ENCODE assay signal across 8 mouse cellular contexts in genomic region chr2:179193507-179194160, GRCm38 (mm10).
DNase-seq lines count a peak whose midpoint lies in the region; ATAC-seq and TF ChIP-seq lines count a peak whose summit lies in the region.

No protein-coding gene starts in this region.

- no peaks in the 10 kb centered on the region for H3K36me3 ChIP-seq in spleen, adult 2 months (ENCODE audit: control insufficient read depth, insufficient read depth, low read length)
- H3K36me3 ChIP-seq in embryonic facial prominence, embryonic 14.5 days (ENCODE audit: control insufficient read depth, insufficient read depth, low read length) = no peaks in the 10 kb centered on the region
- H3K36me3 ChIP-seq in heart, embryonic 11.5 days (ENCODE audit: control insufficient read depth, insufficient read depth, low read length) = no peaks in the 10 kb centered on the region
- no peaks in the 10 kb centered on the region for H3K36me3 ChIP-seq in kidney, embryonic 16.5 days (ENCODE audit: insufficient read depth, low read length)
- H3K36me3 ChIP-seq in limb, embryonic 14.5 days (ENCODE audit: control insufficient read depth, insufficient read depth, low read length) = no peaks in the 10 kb centered on the region
- H3K36me3 ChIP-seq in testis, adult 2 months (ENCODE audit: control insufficient read depth, insufficient read depth, low read length) = no peaks in the 10 kb centered on the region

- no peaks in the 10 kb centered on the region for H3K4me1 ChIP-seq in spleen, adult 2 months (ENCODE audit: control insufficient read depth, insufficient read depth, insufficient read length)
- H3K4me1 ChIP-seq in embryonic facial prominence, embryonic 14.5 days (ENCODE audit: control insufficient read depth, insufficient read depth, low read length) = no peaks in the 10 kb centered on the region
- no peaks in the 10 kb centered on the region for H3K4me1 ChIP-seq in heart, embryonic 11.5 days (ENCODE audit: control insufficient read depth, insufficient read depth, low read length)
- H3K4me1 ChIP-seq in kidney, embryonic 16.5 days (ENCODE audit: insufficient read depth, low read length) = no peaks in the 10 kb centered on the region
- H3K4me1 ChIP-seq in limb, embryonic 14.5 days (ENCODE audit: control insufficient read depth, insufficient read depth, low read length) = no peaks in the 10 kb centered on the region
- H3K4me1 ChIP-seq in testis, adult 2 months (ENCODE audit: control insufficient read depth, insufficient read depth, low read length) = no peaks in the 10 kb centered on the region

- no peak for TF ChIP-seq POLR2A in spleen, adult 2 months (IDR thresholded peaks at IDR 0.05; ENCODE audit: low read depth, low read length)
- no peak for TF ChIP-seq POLR2A in limb, embryonic 14.5 days (IDR thresholded peaks at IDR 0.05; ENCODE audit: borderline replicate concordance, extremely low read depth, insufficient read depth, insufficient read length)
- TF ChIP-seq POLR2A in testis, adult 2 months (IDR thresholded peaks at IDR 0.05; ENCODE audit: control insufficient read depth, low read depth, low read length) = no peak

- 45% methylated on average over 9 of the region's 9 CpGs for WGBS in spleen, adult 2 months
- WGBS in embryonic facial prominence, embryonic 14.5 days = 40% methylated on average over 9 of the region's 9 CpGs
- 41% methylated on average over 9 of the region's 9 CpGs for WGBS in heart, embryonic 11.5 days (ENCODE audit: insufficient replicate concordance)
- 24% methylated on average over 9 of the region's 9 CpGs for WGBS in kidney, embryonic 16.5 days
- 45% methylated on average over 9 of the region's 9 CpGs for WGBS in limb, embryonic 14.5 days

- TF ChIP-seq CTCF in spleen, adult 2 months (IDR thresholded peaks at IDR 0.05; ENCODE audit: extremely low read depth, insufficient read depth, insufficient read length, insufficient replicate concordance) = peak; percentile 15; the same call in 1 of the 2 replicates
- TF ChIP-seq CTCF in testis, adult 2 months (IDR thresholded peaks at IDR 0.05; ENCODE audit: control insufficient read depth, insufficient read depth, insufficient replicate concordance, low read depth, low read length) = peak; percentile 94; the same call in 1 of the 2 replicates

- ATAC-seq in embryonic facial prominence, embryonic 14.5 days (ENCODE audit: low read depth) = peak; percentile 72
- peak; percentile 68; the same call in 1 of the 2 replicates for ATAC-seq in heart, embryonic 11.5 days (replicated peaks; ENCODE audit: insufficient number of reproducible peaks, low FRiP score, low TSS enrichment)
- ATAC-seq in kidney, embryonic 16.5 days (ENCODE audit: low FRiP score, low TSS enrichment) = peak; percentile 92
- peak; percentile 86 for ATAC-seq in limb, embryonic 14.5 days (ENCODE audit: low FRiP score, low read depth)

- no peak overlapping the region for H3K4me3 ChIP-seq in spleen, adult 2 months (ENCODE audit: extremely low read depth, insufficient read depth, insufficient read length)
- H3K4me3 ChIP-seq in embryonic facial prominence, embryonic 14.5 days (ENCODE audit: low read depth, low read length) = no peak overlapping the region
- H3K4me3 ChIP-seq in heart, embryonic 11.5 days (ENCODE audit: low read depth, low read length) = no peak overlapping the region
- no peak overlapping the region for H3K4me3 ChIP-seq in kidney, embryonic 16.5 days (ENCODE audit: low read length)
- no peak overlapping the region for H3K4me3 ChIP-seq in limb, embryonic 14.5 days (replicated peaks; ENCODE audit: low read length)
- no peak overlapping the region for H3K4me3 ChIP-seq in testis, adult 2 months (ENCODE audit: control insufficient read depth, low read depth, low read length)

- H3K4me2 ChIP-seq in embryonic facial prominence, embryonic 14.5 days (ENCODE audit: low read depth, low read length) = no peak overlapping the region
- H3K4me2 ChIP-seq in heart, embryonic 11.5 days = no peak overlapping the region
- no peak overlapping the region for H3K4me2 ChIP-seq in kidney, embryonic 16.5 days (replicated peaks; ENCODE audit: low read depth, low read length)
- H3K4me2 ChIP-seq in limb, embryonic 14.5 days (replicated peaks; ENCODE audit: low read depth, low read length, severe bottlenecking) = no peak overlapping the region

- H3K27ac ChIP-seq in spleen, adult 2 months (ENCODE audit: insufficient read depth, low read length) = no peak overlapping the region
- H3K27ac ChIP-seq in embryonic facial prominence, embryonic 14.5 days (replicated peaks; ENCODE audit: low read depth, low read length) = no peak overlapping the region
- H3K27ac ChIP-seq in heart, embryonic 11.5 days (ENCODE audit: low read depth, low read length) = no peak overlapping the region
- H3K27ac ChIP-seq in kidney, embryonic 16.5 days (ENCODE audit: low read length) = no peak overlapping the region
- H3K27ac ChIP-seq in limb, embryonic 14.5 days (replicated peaks; ENCODE audit: low read depth, low read length) = no peak overlapping the region
- H3K27ac ChIP-seq in testis, adult 2 months (ENCODE audit: control insufficient read depth, insufficient read depth, low read depth, low read length) = no peak overlapping the region

- no peak overlapping the region for H3K9ac ChIP-seq in embryonic facial prominence, embryonic 14.5 days (ENCODE audit: low read depth, low read length)
- no peak overlapping the region for H3K9ac ChIP-seq in heart, embryonic 11.5 days (ENCODE audit: low read depth, low read length)
- no peak overlapping the region for H3K9ac ChIP-seq in kidney, embryonic 16.5 days (replicated peaks; ENCODE audit: low read length)
- H3K9ac ChIP-seq in limb, embryonic 14.5 days (ENCODE audit: low read depth, low read length, severe bottlenecking) = no peak overlapping the region

- no peaks in the 10 kb centered on the region for H3K27me3 ChIP-seq in spleen, adult 2 months (ENCODE audit: control insufficient read depth, insufficient read depth, low read length)
- H3K27me3 ChIP-seq in embryonic facial prominence, embryonic 14.5 days (replicated peaks; ENCODE audit: control insufficient read depth, insufficient read depth, low read length) = no peaks in the 10 kb centered on the region
- no peaks in the 10 kb centered on the region for H3K27me3 ChIP-seq in heart, embryonic 11.5 days (ENCODE audit: control insufficient read depth, insufficient read depth, low read length)
- no peaks in the 10 kb centered on the region for H3K27me3 ChIP-seq in kidney, embryonic 16.5 days (ENCODE audit: insufficient read depth, low read length)
- H3K27me3 ChIP-seq in limb, embryonic 14.5 days (ENCODE audit: control insufficient read depth, insufficient read depth, low read length) = no peaks in the 10 kb centered on the region
- H3K27me3 ChIP-seq in testis, adult 2 months (ENCODE audit: control insufficient read depth, insufficient read depth, low read length) = no peaks in the 10 kb centered on the region

- H3K9me3 ChIP-seq in embryonic facial prominence, embryonic 14.5 days (ENCODE audit: control insufficient read depth, low read length) = no peaks in the 10 kb centered on the region
- no peaks in the 10 kb centered on the region for H3K9me3 ChIP-seq in heart, embryonic 11.5 days (replicated peaks; ENCODE audit: control insufficient read depth, low read length)
- H3K9me3 ChIP-seq in kidney, embryonic 16.5 days (ENCODE audit: low read length) = no peaks in the 10 kb centered on the region
- H3K9me3 ChIP-seq in limb, embryonic 14.5 days (ENCODE audit: control insufficient read depth, low read length) = no peaks in the 10 kb centered on the region

- peak in 1 of 2 experiments; percentile 6 for DNase-seq in spleen, adult 2 months (ENCODE audit: low read depth in 1 of 2, low spot score in 2 of 2)
- DNase-seq in spleen, adult 12 weeks (ENCODE audit: low spot score) = no peak
- peak; percentile 91 for DNase-seq in embryonic facial prominence, embryonic 14.5 days (ENCODE audit: low spot score)
- DNase-seq in limb, embryonic 14.5 days (ENCODE audit: low spot score) = peak; percentile 94
- DNase-seq in natural killer cell, adult 2 months (ENCODE audit: low spot score in 2 of 2) = peak; percentile 21 to 34
